Mouse (Mus musculus): ENCODE measurements at regions not wholly inside any gene's neighbourhood (a gene's known extent, or its start where the extent isn't known, plus 50 kb on each side); places are given as distances from the start of the nearest gene placed in this dataset.

- TF ChIP-seq POLR2A (IDR thresholded peaks at IDR 0.05; ENCODE audit: low read depth, low read length) (no peak), CTCF (IDR thresholded peaks at IDR 0.05; ENCODE audit: extremely low read depth, insufficient read length, insufficient replicate concordance, low read depth, low read length) (no peak)
These were observed 126.5 kb upstream of the Max start for GRCm38 (mm10) chr12:77088452-77088851.

Data from small intestine, adult 2 months (tissue).